Mouse (Mus musculus): ENCODE measurements around the gene Vmn1r177. TPM values are rescaled to one million over a fixed set of nuclear protein-coding genes. Genes with fewer than 3 reads are reported as not detected.

Gene Vmn1r177
- polyA plus RNA-seq (2012), result not detected in 2 replicates

GRCm38 (mm10) chr7:23866349-23866748, at the start of gene Vmn1r177:
Gene Vmn1r177 (minus strand): TSS chr7:23866449.

GRCm38 (mm10) chr7:23891709-23892108, 25.5 kb upstream of the Vmn1r177 start, which contains the start of gene Vmn1r178:
Gene Vmn1r178 (plus strand): TSS chr7:23892009.

GRCm38 (mm10) chr7:23837272-23837671, 29.0 kb downstream of the Vmn1r177 start, which contains the start of gene Vmn1r176:
Gene Vmn1r176 (minus strand): TSS chr7:23837372.

Other genes starting within 250 kb of the Vmn1r177 start
- not detected in 2 replicates for gene Vmn1r171, start 235.7 kb downstream of the Vmn1r177 start, polyA plus RNA-seq (2012)
- gene Vmn1r172, start 208.1 kb downstream of the Vmn1r177 start, polyA plus RNA-seq (2012), result not detected in 2 replicates
- gene Vmn1r173, start 165.7 kb downstream of the Vmn1r177 start, polyA plus RNA-seq (2012), result not detected in 2 replicates
- gene Vmn1r174, start 114.2 kb downstream of the Vmn1r177 start, polyA plus RNA-seq (2012), result 0.02 TPM in 1 of 2 replicates, not detected in the other
- not detected in 2 replicates for gene Vmn1r175, start 55.8 kb downstream of the Vmn1r177 start, polyA plus RNA-seq (2012)
- gene Vmn1r176, start 29.1 kb downstream of the Vmn1r177 start, polyA plus RNA-seq (2012), result not detected in 2 replicates
- gene Vmn1r178, start 25.6 kb upstream of the Vmn1r177 start, polyA plus RNA-seq (2012), result not detected in 2 replicates
- not detected in 2 replicates for gene Vmn1r179, start 60.5 kb upstream of the Vmn1r177 start, polyA plus RNA-seq (2012)
- not detected in 2 replicates for gene Vmn1r180, start 84.2 kb upstream of the Vmn1r177 start, polyA plus RNA-seq (2012)
- gene Vmn1r181, start 108.2 kb upstream of the Vmn1r177 start, polyA plus RNA-seq (2012), result not detected in 2 replicates
- not detected in 2 replicates for gene V1rd19, start 135.2 kb upstream of the Vmn1r177 start, polyA plus RNA-seq (2012)
- gene Vmn1r183, start 186.8 kb upstream of the Vmn1r177 start, polyA plus RNA-seq (2012), result not detected in 2 replicates
- 16.8 and 17.1 TPM in 2 replicates for gene Zfp180, start 215.5 kb upstream of the Vmn1r177 start, polyA plus RNA-seq (2012)
- gene Zfp112, start 245.9 kb upstream of the Vmn1r177 start, polyA plus RNA-seq (2012), result 0.06 and 0.25 TPM in 2 replicates

Measured in megakaryocyte-erythroid progenitor cell, adult 5 weeks (primary cell).